Mouse (Mus musculus) heart, embryonic 11.5 days (tissue): ENCODE data around the gene Nav2. TPM values are rescaled to one million over a fixed set of nuclear protein-coding genes. Genes with fewer than 3 reads are reported as not detected.

Experiments used
- ATAC-seq: fragments of 200-750 bp; cut with Nextera tagmentation; replicated peaks from 2 replicates; pipeline ENCODE4 v1.8.0; 2017; ENCODE audit warnings: moderate library complexity; ENCODE audit not compliant: insufficient number of reproducible peaks, low FRiP score, low TSS enrichment
- H3K27ac ChIP-seq: fragments of 300-500 bp; sonication (generic); 2 replicates; pipeline ENCODE4 v1.5.1; 2014; ENCODE audit warnings: mild to moderate bottlenecking, low read depth, low read length
- H3K27me3 ChIP-seq: fragments of 300-500 bp; sonication (generic); 2 replicates; pipeline ENCODE4 v1.6.1; 2014; ENCODE audit warnings: mild to moderate bottlenecking, low read length, mixed read lengths; ENCODE audit not compliant: control insufficient read depth, insufficient read depth
- H3K36me3 ChIP-seq: fragments of 300-500 bp; sonication (generic); 2 replicates; pipeline ENCODE4 v1.6.1; 2014; ENCODE audit warnings: mild to moderate bottlenecking, low read length, moderate library complexity, mixed read lengths; ENCODE audit not compliant: control insufficient read depth, insufficient read depth
- H3K4me1 ChIP-seq: fragments of 300-500 bp; sonication (generic); 2 replicates; pipeline ENCODE4 v1.6.1; 2014; ENCODE audit warnings: low read length; ENCODE audit not compliant: control insufficient read depth, insufficient read depth
- H3K4me2 ChIP-seq: fragments of 300-500 bp; sonication (generic); 2 replicates; pipeline ENCODE4 v1.6.1; 2014; ENCODE audit warnings: mild to moderate bottlenecking, moderate library complexity
- H3K4me3 ChIP-seq: fragments of 300-500 bp; sonication (generic); 2 replicates; pipeline ENCODE4 v1.5.1; 2014; ENCODE audit warnings: low read depth, low read length
- H3K9ac ChIP-seq: fragments of 300-500 bp; sonication (generic); 2 replicates; pipeline ENCODE4 v1.6.1; 2014; ENCODE audit warnings: mild to moderate bottlenecking, low read depth, low read length, moderate library complexity
- H3K9me3 ChIP-seq: fragments of 300-500 bp; sonication (generic); replicated peaks from 2 replicates; pipeline ENCODE4 v1.6.1; 2016; ENCODE audit warnings: low read length; ENCODE audit not compliant: control insufficient read depth
- WGBS: fragments of 180-500 bp; shearing (Covaris S2); extraction: QIAGEN DNeasy Blood & Tissue Kit; methylation state at CpG from one replicate; pipeline ENCODE4 v1.1.7; 2014; ENCODE audit not compliant: insufficient replicate concordance; 5-methylcytosine and 5-hydroxymethylcytosine counted together
- polyA plus RNA-seq: library from polyadenylated mRNA; unstranded; fragments of >200 nt; fragmentation: Nextera tagmentation; extraction: Ambion mirVana; gene quantifications from 2 replicates; pipeline ENCODE4 v1.2.1, GENCODE M21; 2014

Gene Nav2
- polyA plus RNA-seq, 1 experiment from 2014 or later: 32.2 TPM

DNA sequence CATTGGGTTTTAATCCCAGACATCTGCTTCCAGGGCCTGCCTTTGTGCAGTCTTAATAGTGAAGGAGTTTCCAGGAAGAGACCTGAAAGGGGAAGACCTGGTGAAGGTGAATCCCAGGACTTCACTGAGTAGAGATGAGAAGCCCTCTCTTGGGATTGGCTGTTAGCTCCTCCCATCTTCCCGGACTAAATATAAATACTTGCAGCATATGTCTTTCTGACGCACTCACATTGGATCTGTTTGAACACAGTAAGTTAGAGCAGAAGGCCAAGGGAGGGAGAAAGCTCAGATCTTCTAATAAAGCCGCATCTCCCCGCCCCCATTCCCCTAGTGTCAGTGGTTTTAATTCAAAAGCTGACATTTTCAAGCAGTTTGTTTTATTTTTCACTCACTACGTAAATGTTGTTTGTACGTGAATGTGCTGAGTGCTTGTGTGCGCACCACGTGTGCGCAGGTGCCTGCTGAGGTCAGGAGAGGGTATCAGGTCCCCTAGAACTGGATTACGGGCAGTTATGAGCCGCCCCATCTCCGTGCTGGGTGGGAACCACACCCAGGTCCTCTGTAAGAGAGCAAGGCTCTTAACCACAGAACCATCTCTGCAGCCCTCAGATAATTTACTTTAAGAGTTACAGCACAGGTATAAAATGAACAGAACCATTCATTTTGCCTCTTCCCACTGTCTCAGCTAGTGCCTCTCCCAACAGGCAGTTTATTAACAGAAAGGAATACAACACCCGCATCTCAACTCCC is 365.6 kb downstream of the Nav2 start:
- H3K27ac ChIP-seq: no peak overlapping the region
- no peak overlapping the region for H3K4me3 ChIP-seq
- no peak for ATAC-seq
- H3K9ac ChIP-seq: no peak overlapping the region
- no peaks in the 10 kb centered on the region; the same call in 1 of the 2 replicates for H3K27me3 ChIP-seq
- no peaks in the 10 kb centered on the region for H3K36me3 ChIP-seq
- no peaks in the 10 kb centered on the region for H3K9me3 ChIP-seq
- peaks cover 6% of the 10 kb centered on the region for H3K4me1 ChIP-seq
- 80% methylated on average over 13 of the region's 13 CpGs for WGBS
- H3K4me2 ChIP-seq: no peak overlapping the region

DNA sequence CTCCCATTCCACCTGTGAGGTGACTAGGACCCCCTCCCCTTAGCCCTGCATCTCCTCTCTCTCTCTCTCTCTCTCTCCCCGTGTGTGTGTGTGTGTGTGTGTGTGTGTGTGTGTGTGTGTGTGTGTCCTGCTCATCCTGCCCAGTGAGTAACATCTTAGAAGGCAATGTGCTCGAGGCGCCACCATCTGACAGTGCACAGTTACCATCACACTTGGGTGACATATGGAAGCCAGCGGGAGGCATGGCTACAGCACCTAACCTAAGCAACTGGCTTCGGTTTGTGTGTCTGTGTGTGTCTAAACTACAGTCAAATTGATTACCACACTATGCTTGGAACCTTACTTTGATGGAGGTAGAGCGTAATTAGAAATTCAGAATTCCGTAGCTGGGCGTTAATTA is 366.2 kb downstream of the Nav2 start:
- Histone ChIP-seq H3K4me1 (peaks cover 6% of the 10 kb centered on the region), H3K9me3 (no peaks in the 10 kb centered on the region), H3K27ac (no peak overlapping the region), H3K27me3 (no peaks in the 10 kb centered on the region; the same call in 1 of the 2 replicates), H3K9ac (no peak overlapping the region), H3K36me3 (no peaks in the 10 kb centered on the region), H3K4me3 (no peak overlapping the region), H3K4me2 (no peak overlapping the region)
- ATAC-seq: no peak
- 76% methylated on average over 8 of the region's 8 CpGs for WGBS

- no peak for ATAC-seq
- Histone ChIP-seq H3K4me2 (no peak overlapping the region), H3K36me3 (no peaks in the 10 kb centered on the region), H3K4me1 (peaks cover 6% of the 10 kb centered on the region), H3K4me3 (no peak overlapping the region), H3K27me3 (no peaks in the 10 kb centered on the region; the same call in 1 of the 2 replicates), H3K27ac (no peak overlapping the region), H3K9me3 (no peaks in the 10 kb centered on the region), H3K9ac (no peak overlapping the region)
- WGBS: 76% methylated on average over 8 of the region's 8 CpGs
Measured at GRCm38 (mm10) chr7:49276163-49276562, 367.6 kb downstream of the Nav2 start.

- Histone ChIP-seq H3K4me1 (peaks cover 4% of the 10 kb centered on the region), H3K4me3 (no peak overlapping the region), H3K9me3 (no peaks in the 10 kb centered on the region), H3K4me2 (no peak overlapping the region), H3K36me3 (no peaks in the 10 kb centered on the region), H3K27me3 (no peaks in the 10 kb centered on the region; the same call in 1 of the 2 replicates), H3K27ac (no peak overlapping the region), H3K9ac (no peak overlapping the region)
- ATAC-seq: no peak
- 79% methylated on average over 4 of the region's 4 CpGs for WGBS
Measured at GRCm38 (mm10) chr7:49277685-49278084, 369.2 kb downstream of the Nav2 start.

DNA sequence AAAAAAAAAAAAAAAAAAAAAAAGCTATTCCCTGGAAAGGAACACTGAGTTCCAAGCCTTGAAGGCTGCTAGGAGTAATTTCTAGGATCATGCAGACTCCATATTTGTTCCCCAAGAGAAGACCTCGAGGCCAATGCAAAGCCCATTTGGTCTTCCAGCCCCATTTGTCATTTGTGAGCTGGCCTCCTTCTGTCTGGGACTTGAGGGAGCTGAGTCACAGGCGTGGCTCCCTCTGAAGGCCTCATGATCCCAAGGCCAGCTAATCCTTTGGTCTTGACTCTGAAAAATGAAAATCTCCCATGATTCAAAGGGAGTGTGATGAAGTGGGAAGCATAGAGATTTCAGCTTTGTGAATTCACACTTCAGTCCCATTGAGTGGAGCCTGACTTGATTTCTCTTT is 370.0 kb downstream of the Nav2 start:
- no peaks in the 10 kb centered on the region for H3K36me3 ChIP-seq
- no peak for ATAC-seq
- H3K4me3 ChIP-seq: no peak overlapping the region
- 50% methylated on average over 2 of the region's 2 CpGs for WGBS
- no peaks in the 10 kb centered on the region for H3K27me3 ChIP-seq
- no peak overlapping the region for H3K27ac ChIP-seq
- H3K4me2 ChIP-seq: no peak overlapping the region
- no peaks in the 10 kb centered on the region for H3K9me3 ChIP-seq
- no peak overlapping the region for H3K9ac ChIP-seq
- H3K4me1 ChIP-seq: no peaks in the 10 kb centered on the region

GRCm38 (mm10) chr7:49280427-49280826 is 371.9 kb downstream of the Nav2 start:
- no peaks in the 10 kb centered on the region for H3K9me3 ChIP-seq
- 68% methylated on average over 5 of the region's 5 CpGs for WGBS

DNA sequence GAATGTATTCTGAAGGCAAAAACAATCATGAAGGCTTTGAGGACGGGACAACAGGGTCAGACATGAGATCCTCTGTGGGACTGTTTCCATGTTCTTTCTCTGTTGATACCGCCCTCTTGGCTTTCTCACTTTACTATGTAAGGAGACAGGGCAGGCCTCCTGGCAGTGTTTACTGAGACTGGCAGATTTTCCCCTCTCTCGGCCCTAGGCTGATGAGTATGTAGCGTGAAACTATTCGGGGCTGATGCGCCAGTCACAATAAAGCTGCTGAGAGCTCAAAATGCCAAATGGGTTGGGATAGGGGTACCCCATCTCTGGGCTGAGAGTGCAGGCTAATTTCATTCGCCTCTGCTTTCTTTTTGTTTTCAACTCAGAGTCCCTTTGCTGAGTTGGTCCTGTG is 373.9 kb downstream of the Nav2 start:
- H3K4me1 ChIP-seq: peaks cover 12% of the 10 kb centered on the region
- H3K4me2 ChIP-seq: no peak overlapping the region
- no peak overlapping the region for H3K27ac ChIP-seq
- 80% methylated on average over 7 of the region's 7 CpGs for WGBS
- H3K9me3 ChIP-seq: no peaks in the 10 kb centered on the region
- no peak for ATAC-seq
- no peak overlapping the region for H3K4me3 ChIP-seq
- no peaks in the 10 kb centered on the region for H3K36me3 ChIP-seq
- no peaks in the 10 kb centered on the region for H3K27me3 ChIP-seq
- H3K9ac ChIP-seq: no peak overlapping the region

More at GRCm38 (mm10) chr7:49280427-49280826, 371.9 kb downstream of the Nav2 start:
- H3K27ac ChIP-seq: no peak overlapping the region
- peaks cover 10% of the 10 kb centered on the region for H3K4me1 ChIP-seq
- H3K36me3 ChIP-seq: no peaks in the 10 kb centered on the region
- H3K4me3 ChIP-seq: no peak overlapping the region
- no peak overlapping the region for H3K9ac ChIP-seq
- no peak for ATAC-seq
- no peaks in the 10 kb centered on the region for H3K27me3 ChIP-seq
- no peak overlapping the region for H3K4me2 ChIP-seq

DNA sequence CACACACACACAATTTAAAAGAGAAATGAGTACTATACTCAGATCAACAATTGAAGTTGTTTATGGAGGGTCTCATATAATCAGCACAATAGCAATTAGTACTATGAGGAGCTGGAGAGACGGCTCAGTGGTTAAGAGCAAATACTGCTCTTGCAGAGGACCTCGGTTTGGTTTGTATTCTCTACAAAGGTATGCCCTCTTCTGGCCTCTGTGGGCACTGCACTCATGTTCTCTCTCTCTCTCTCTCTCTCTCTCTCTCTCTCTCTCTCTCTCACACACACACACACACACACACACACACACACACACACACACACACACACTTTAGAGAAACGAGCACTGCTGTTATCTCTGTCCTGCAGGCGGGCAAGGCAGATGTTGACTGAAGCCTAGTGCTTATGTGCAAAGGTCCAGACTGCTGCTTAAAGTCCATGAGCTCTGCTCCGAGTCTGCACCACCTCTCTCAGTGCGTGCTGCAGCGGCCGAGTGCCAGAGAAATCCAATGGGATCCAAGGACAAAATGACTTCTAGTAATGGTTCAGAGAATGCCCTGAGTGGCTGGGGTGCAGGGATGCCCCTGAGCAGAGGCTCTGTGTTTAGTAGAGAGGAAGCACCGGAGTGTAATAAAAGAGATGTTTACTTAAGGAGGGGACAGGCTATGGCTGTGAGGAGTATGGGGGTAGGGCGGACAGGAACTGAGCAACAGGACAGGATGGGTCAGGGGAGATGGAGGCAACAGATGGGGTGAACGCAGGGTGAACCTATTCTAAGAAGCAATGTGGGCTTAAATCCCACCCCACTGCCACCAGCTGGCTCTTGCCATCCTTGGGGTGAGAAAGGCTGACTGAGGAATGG is 375.2 kb downstream of the Nav2 start:
- Histone ChIP-seq H3K4me1 (peaks cover 15% of the 10 kb centered on the region), H3K36me3 (no peaks in the 10 kb centered on the region), H3K27ac (no peak overlapping the region), H3K4me3 (no peak overlapping the region), H3K9ac (no peak overlapping the region), H3K9me3 (no peaks in the 10 kb centered on the region), H3K27me3 (no peaks in the 10 kb centered on the region), H3K4me2 (no peak overlapping the region)
- WGBS: 52% methylated on average over 11 of the region's 11 CpGs
- ATAC-seq: no peak
